Mouse (Mus musculus): Measurements from ENCODE around the gene Hormad1.
A peak's percentile ranks its signal among the peaks of the same experiment; 100 is the strongest.

DNA sequence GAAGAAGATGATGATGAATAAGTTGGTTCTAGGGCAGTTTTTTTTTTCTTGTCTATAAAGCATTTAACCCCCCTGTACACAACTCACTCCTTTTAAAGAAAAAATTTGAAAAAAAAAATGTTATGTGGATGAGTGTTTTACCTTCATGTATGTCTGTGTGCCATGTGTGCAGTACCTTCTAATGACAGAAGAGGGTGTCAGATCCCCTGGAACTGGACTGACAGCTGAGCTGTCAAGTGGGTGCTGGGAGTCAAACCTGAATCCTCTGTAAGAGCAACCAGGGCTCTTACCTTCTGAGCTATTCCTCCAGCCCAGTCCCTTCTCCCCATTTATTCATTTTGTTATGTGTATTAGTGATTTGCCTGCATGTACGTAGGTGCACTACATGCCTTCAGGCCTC, 28.5 kb upstream of the Hormad1 start:
- TF ChIP-seq POU5F1 (IDR thresholded peaks at IDR 0.05; ENCODE audit: borderline replicate concordance, low read length) (no peak), CTCF (conservative IDR thresholded peaks at IDR 0.05; ENCODE audit: low read length) (peak; percentile 54), NANOG (IDR thresholded peaks at IDR 0.05; ENCODE audit: borderline replicate concordance, low read length) (no peak)

All from E14TG2a.4 (cell line).